Mouse (Mus musculus) left cerebral cortex, adult 18-20 months (tissue): ENCODE measurements around the gene Agr3. TPM values are rescaled to one million over a fixed set of nuclear protein-coding genes. Genes with fewer than 3 reads are reported as not detected.

Experiments
- DNase-seq, 2 experiments: peaks; one replicate each; pipeline ENCODE4 v3.0.0; 2021 to 2022; ENCODE audit warnings: low spot score in 2 of 2, mixed read lengths in 1 of 2
- total RNA-seq, 2 experiments: library from RNA; stranded (reverse); gene quantifications; 2 replicates each; pipeline ENCODE4 v1.2.3; 2021

The Agr3 gene
- total RNA-seq, 2 experiments from 2014 or later = not detected

DNA sequence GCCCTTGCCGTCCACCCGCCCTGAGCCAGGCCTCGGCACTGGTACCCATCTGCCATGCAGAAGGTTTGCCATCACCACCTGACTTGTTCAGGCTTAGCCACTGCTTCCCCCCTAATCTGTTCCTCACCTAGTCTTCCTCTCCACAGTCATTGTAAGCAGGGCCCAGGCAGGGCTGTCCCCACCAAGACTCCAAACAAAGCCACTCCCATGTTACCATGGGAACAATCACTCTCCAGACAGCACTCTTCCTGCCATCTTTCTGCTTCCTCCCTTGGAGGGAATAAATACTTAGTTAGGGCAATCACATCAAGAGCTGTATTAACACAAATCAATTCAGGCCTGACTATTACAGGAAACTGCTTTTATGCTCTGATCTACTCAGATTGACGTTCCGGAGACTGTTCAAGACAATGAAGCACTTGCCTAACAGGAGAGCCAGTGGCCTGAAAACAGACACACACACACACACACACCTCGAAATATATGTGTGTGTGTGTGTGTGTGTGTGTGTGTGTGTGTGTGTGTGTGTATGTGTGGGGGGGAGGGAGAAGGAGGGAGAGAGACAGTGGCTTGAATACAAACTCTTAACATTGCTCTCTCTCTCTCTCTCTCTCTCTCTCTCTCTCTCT is 56.4 kb downstream of the Agr3 start:
- DNase-seq = no peak

DNA sequence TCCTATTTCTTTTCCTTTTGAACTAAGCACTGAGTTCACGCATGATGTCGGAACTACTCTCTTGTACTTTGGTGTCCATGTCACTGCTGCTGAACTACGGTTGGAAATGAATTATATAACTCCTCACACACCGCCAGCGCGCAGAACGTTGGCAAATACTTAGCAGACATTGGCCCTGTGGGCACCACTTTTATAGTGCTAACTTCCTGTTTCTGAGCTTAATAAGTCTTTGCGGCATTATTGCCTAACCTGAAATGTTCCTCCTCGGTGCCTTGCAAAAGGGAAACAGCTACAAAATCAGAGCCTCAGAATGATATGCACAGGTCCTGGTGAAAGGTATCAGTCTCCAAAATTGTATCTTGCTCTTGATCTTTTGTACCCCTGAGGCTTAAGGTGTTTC is 58.1 kb downstream of the Agr3 start:
- no peak for DNase-seq

DNA sequence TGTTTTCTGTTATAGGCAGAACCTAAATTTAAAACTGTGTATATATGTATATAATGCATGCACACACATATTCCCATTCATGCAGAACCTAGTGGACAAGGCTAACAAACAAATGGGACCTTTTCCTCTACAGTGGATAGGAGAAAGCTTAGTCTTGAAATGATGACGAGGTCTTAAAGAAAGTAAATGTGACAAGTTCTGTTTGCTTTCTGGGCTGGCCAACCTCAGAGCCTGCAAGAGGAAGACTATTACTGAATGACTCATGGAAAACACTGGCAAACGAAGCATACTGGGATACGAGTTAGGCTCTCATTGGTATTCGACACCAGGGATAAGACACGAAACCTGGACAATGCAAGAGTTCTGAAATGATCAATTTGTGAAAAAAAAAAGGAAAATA is 59.3 kb downstream of the Agr3 start:
- DNase-seq = no peak

DNA sequence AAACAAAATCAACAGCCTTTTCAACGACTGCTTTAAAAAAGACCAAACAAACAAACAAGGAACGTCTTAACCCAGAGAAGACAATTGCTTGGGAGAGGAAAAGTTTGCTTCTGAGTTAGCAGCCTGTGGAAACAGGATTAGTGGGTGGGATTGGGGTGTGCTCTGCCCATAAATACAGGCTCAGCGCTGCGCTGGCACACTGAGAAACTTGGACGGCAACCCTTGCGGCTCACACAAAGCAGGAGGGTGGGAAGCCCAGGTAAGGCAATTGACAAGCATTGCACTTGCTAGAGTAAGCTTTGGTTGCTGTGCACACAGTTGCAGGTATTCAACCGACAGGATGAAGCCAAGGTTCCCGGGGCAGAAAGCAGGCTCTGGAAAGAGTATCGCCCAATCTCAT is 67.3 kb downstream of the Agr3 start, which contains the start of gene Agr2:
TSS of gene Agr2 (plus strand) at position 197 of the 400 bp plus-strand sequence.
- no peak for DNase-seq

DNA sequence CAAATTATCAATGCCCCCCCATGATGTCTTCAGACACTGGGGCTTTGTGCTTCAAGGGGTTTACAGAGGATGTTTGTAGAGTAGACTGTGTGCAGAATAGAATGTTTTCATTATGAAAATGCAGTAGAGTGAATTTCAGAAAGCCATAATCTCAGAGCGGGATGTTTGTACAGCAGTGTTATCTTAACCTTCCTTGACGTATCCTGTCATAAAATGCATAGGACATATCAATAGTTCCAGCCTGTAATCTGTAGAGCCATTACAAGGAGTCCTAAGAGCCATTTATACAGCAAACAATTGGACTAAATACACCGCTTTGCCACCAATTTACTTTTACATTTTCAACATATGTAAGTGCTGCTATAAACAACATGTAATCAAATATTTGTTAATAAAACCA is 68.2 kb downstream of the Agr3 start:
- no peak for DNase-seq

DNA sequence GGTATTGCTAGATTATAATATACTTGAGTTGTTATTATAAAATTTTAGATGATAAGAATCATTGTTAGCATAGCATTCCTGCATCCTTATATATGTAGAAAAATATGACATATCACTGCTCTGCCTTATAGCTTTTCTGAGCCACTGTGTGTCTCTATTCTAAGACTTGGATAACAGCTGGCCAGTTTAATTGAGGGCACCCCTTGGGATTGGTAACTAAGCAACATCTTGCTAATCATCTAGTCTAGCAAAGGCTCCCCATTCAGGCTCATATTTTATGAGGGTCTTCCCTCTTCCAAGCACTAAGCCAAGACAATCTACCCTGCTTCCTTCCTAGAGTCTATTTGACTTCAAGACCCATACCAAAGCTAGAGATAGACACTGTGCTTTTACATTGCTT is 68.7 kb downstream of the Agr3 start:
- no peak for DNase-seq

DNA sequence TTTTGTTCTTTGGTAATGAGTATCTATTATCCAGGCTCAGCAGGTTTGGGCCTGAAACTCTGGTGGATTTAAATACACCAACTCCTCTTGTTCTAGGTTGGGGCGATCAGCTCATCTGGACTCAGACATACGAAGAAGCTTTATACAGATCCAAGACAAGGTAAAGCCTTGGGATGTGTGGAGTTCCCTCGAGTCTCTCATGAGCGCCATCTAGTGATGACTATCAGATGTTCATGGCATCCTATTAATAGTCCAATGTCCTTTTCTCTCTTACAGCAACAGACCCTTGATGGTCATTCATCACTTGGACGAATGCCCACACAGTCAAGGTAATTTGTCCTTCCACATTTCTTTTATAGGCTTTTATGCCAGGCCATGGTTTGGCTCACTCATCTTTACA is 70.4 kb downstream of the Agr3 start:
- peak in 1 of 2 experiments; percentile 18 for DNase-seq

Other genes with a start within 250 kb of the Agr3 start
- gene Agr2, start 67.3 kb downstream of the Agr3 start, total RNA-seq = not detected
- gene Tspan13, start 116.9 kb downstream of the Agr3 start, total RNA-seq = 100 to 1,000 TPM; 201 to 208 TPM
- gene Ankmy2, start 231.5 kb downstream of the Agr3 start, total RNA-seq = 10 to 100 TPM; 53.3 to 57.0 TPM
- gene Bzw2, start 232.5 kb downstream of the Agr3 start, total RNA-seq = 10 to 100 TPM; 45.6 to 51.7 TPM